Mouse (Mus musculus) naive thymus-derived CD4-positive, alpha-beta T cell, adult 5 months (primary cell): ENCODE data around the gene Inhbc. TPM values are rescaled to one million over a fixed set of nuclear protein-coding genes. Genes with fewer than 3 reads are reported as not detected.

ENCODE experiments used
- polyA plus RNA-seq: library from polyadenylated mRNA; unstranded; fragments of 100-300 nt; shearing (Covaris generic); gene quantifications from one replicate; pipeline ENCODE4 v1.2.1, GENCODE M21; 2017

Inhbc gene
- not detected for polyA plus RNA-seq

GRCm38 (mm10) chr10:127369834-127370820, at the start of gene Inhbc:
Inhbc (minus strand) TSS chr10:127370431.

GRCm38 (mm10) chr10:127380251-127380691, 10.0 kb upstream of the Inhbc start, which contains the start of gene R3hdm2:
R3hdm2 (plus strand) TSS chr10:127380327.

GRCm38 (mm10) chr10:127353909-127354895, 16.0 kb downstream of the Inhbc start, which contains the start of gene Inhbe:
Inhbe (minus strand) TSS chr10:127354411.

GRCm38 (mm10) chr10:127341891-127342639, 28.2 kb downstream of the Inhbc start, which contains the start of gene Gli1:
Gli1 (minus strand) TSS chr10:127341974.

GRCm38 (mm10) chr10:127321621-127322020, 48.6 kb downstream of the Inhbc start, which contains the start of gene Arhgap9:
Arhgap9 (plus strand) TSS chr10:127321964.

GRCm38 (mm10) chr10:127311476-127312355, 58.5 kb downstream of the Inhbc start, which contains the start of gene Mars:
Mars (minus strand) TSS chr10:127311786.

Other genes with a start within 250 kb of the Inhbc start
- gene Os9, start 249.3 kb downstream of the Inhbc start, polyA plus RNA-seq: 122 TPM
- gene B4galnt1, start 205.2 kb downstream of the Inhbc start, polyA plus RNA-seq: 512 TPM
- gene Slc26a10, start 189.8 kb downstream of the Inhbc start, polyA plus RNA-seq: 7.0 TPM
- gene Arhgef25, start 180.3 kb downstream of the Inhbc start, polyA plus RNA-seq: not detected
- 49.2 TPM for gene Dtx3, start 174.7 kb downstream of the Inhbc start, polyA plus RNA-seq
- 25.0 TPM for gene Pip4k2c, start 158.8 kb downstream of the Inhbc start, polyA plus RNA-seq
- gene Kif5a, start 107.1 kb downstream of the Inhbc start, polyA plus RNA-seq: not detected
- 83.7 TPM for gene Dctn2, start 104.1 kb downstream of the Inhbc start, polyA plus RNA-seq
- gene Mbd6, start 81.4 kb downstream of the Inhbc start, polyA plus RNA-seq: 8.6 TPM
- gene Mars, start 58.6 kb downstream of the Inhbc start, polyA plus RNA-seq: 62.5 TPM
- gene Arhgap9, start 48.5 kb downstream of the Inhbc start, polyA plus RNA-seq: 264 TPM
- gene Gli1, start 28.5 kb downstream of the Inhbc start, polyA plus RNA-seq: 0.47 TPM
- not detected for gene Inhbe, start 16.0 kb downstream of the Inhbc start, polyA plus RNA-seq
- gene R3hdm2, start 9.9 kb upstream of the Inhbc start, polyA plus RNA-seq: 33.6 TPM
- gene Stac3, start 131.3 kb upstream of the Inhbc start, polyA plus RNA-seq: not detected
- not detected for gene Ndufa4l2, start 144.5 kb upstream of the Inhbc start, polyA plus RNA-seq
- gene Shmt2, start 152.0 kb upstream of the Inhbc start, polyA plus RNA-seq: 85.1 TPM
- not detected for gene Nxph4, start 164.1 kb upstream of the Inhbc start, polyA plus RNA-seq